Mouse (Mus musculus): Measurements from ENCODE around the gene Nfkb1.

- TF ChIP-seq GATA1 (IDR thresholded peaks at IDR 0.05; ENCODE audit: low read length) (no peak), TAL1 (IDR thresholded peaks at IDR 0.05; ENCODE audit: low read length) (no peak)
These were observed 32.7 kb downstream of the Nfkb1 start for GRCm38 (mm10) chr3:135658540-135659097.
